Mouse (Mus musculus) heart, embryonic 16.5 days (tissue): ENCODE results near the gene Tigd3. TPM values are rescaled to one million over a fixed set of nuclear protein-coding genes. Genes with fewer than 3 reads are reported as not detected.

Experiments used
- ATAC-seq: fragments of 200-750 bp; cut with Nextera tagmentation; replicated peaks from 2 replicates; pipeline ENCODE4 v1.8.0; 2017; ENCODE audit warnings: moderate number of reproducible peaks; ENCODE audit not compliant: insufficient read depth, low FRiP score; ENCODE audit errors: extremely low read depth
- H3K27ac ChIP-seq: fragments of 300-500 bp; sonication (generic); 2 replicates; pipeline ENCODE4 v1.5.1; 2014; ENCODE audit warnings: mild to moderate bottlenecking, low read length, control low read depth, moderate library complexity
- H3K27me3 ChIP-seq: fragments of 300-500 bp; sonication (generic); 2 replicates; pipeline ENCODE4 v1.6.1; 2014; ENCODE audit warnings: low read length, mixed read lengths; ENCODE audit not compliant: control insufficient read depth, insufficient read depth
- H3K36me3 ChIP-seq: fragments of 300-500 bp; sonication (generic); 2 replicates; pipeline ENCODE4 v1.6.1; 2014; ENCODE audit not compliant: control insufficient read depth, insufficient read depth
- H3K4me1 ChIP-seq: fragments of 300-500 bp; sonication (generic); 2 replicates; pipeline ENCODE4 v1.6.1; 2014; ENCODE audit warnings: low read length, mixed read lengths; ENCODE audit not compliant: control insufficient read depth, insufficient read depth
- H3K4me2 ChIP-seq: fragments of 300-500 bp; sonication (generic); 2 replicates; pipeline ENCODE4 v1.6.1; 2014; ENCODE audit warnings: low read depth, mild to moderate bottlenecking, control low read depth, low read length
- H3K4me3 ChIP-seq: fragments of 300-500 bp; sonication (generic); 2 replicates; pipeline ENCODE4 v1.5.1; 2014; ENCODE audit warnings: mild to moderate bottlenecking, control low read depth, low read length
- H3K9ac ChIP-seq: fragments of 300-500 bp; sonication (generic); 2 replicates; pipeline ENCODE4 v1.6.1; 2014; ENCODE audit warnings: low read length, control low read depth
- H3K9me3 ChIP-seq: fragments of 300-500 bp; sonication (generic); replicated peaks from 2 replicates; pipeline ENCODE4 v1.6.1; 2016; ENCODE audit warnings: low read length; ENCODE audit not compliant: control insufficient read depth
- WGBS: fragments of 180-500 bp; shearing (Covaris S2); extraction: QIAGEN DNeasy Blood & Tissue Kit; methylation state at CpG from one replicate; pipeline ENCODE4 v1.1.7; 2014; 5-methylcytosine and 5-hydroxymethylcytosine counted together
- polyA plus RNA-seq: library from polyadenylated mRNA; unstranded; fragments of >200 nt; fragmentation: Nextera tagmentation; extraction: Ambion mirVana; gene quantifications from 2 replicates; pipeline ENCODE4 v1.2.1, GENCODE M21; 2015

The Tigd3 gene
- polyA plus RNA-seq, 1 experiment from 2014 or later: 1.5 TPM

- Histone ChIP-seq H3K36me3 (peaks cover 2% of the 10 kb centered on the region; the same call in 1 of the 2 replicates), H3K27me3 (no peaks in the 10 kb centered on the region), H3K9ac (peak overlapping the region; percentile 77), H3K4me2 (peak overlapping the region; percentile 78), H3K27ac (peak overlapping the region; percentile 100), H3K4me3 (peak overlapping the region; percentile 18), H3K4me1 (peaks cover 71% of the 10 kb centered on the region), H3K9me3 (no peaks in the 10 kb centered on the region)
- ATAC-seq: no peak
- 32% methylated on average over 13 of the region's 13 CpGs for WGBS
These were observed 44.9 kb downstream of the Tigd3 start for GRCm38 (mm10) chr19:5848826-5849672.

DNA sequence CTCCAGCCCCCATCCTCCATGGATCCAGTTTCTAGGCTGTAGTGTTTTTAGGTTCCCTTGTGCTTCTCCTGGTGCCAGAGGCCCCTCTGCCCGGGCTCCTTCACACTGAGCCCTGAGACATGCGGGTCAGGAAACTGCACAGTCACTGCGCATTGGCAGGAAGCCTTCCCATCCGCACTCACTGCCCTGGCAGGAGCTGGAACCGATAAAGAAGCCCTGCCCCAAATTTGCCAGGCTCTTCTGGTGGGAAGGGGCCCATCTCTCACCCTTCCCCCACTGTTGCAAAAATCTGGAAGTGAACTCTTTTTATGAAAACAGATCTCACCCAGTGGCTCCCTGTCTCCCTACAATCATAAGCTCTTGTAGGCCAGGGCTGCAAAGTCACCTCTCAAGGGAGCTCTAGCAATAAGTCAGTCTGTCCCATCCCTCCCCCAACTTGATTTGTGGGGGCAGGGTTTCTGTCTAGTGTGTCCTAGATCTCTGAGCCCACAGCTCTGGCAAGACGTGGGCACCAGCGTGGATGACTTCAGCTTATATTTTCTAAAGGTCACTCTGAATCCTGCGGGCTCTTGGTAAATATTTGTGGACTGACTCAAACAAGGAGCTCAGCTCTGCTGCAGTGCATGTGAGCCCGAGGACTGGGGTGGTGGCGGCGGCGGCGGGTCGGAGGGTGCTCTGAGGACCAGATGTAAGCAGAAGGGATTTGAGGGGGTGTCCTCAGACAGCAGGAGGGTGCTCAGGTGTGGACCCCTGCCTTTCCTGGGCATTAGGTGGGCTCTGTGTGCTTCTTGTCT, 45.7 kb downstream of the Tigd3 start:
- H3K9me3 ChIP-seq: no peaks in the 10 kb centered on the region
- peaks cover 2% of the 10 kb centered on the region; the same call in 1 of the 2 replicates for H3K36me3 ChIP-seq
- H3K27ac ChIP-seq: peak overlapping the region; percentile 100
- H3K4me2 ChIP-seq: peak overlapping the region; percentile 78
- ATAC-seq: no peak
- no peaks in the 10 kb centered on the region for H3K27me3 ChIP-seq
- peak overlapping the region; percentile 77 for H3K9ac ChIP-seq
- H3K4me3 ChIP-seq: peak overlapping the region; percentile 18
- 25% methylated on average over 14 of the region's 14 CpGs for WGBS
- H3K4me1 ChIP-seq: peaks cover 77% of the 10 kb centered on the region

GRCm38 (mm10) chr19:5847306-5847796, 46.6 kb downstream of the Tigd3 start:
- H3K9ac ChIP-seq: peak overlapping the region; percentile 77
- peak overlapping the region; percentile 78 for H3K4me2 ChIP-seq
- no peaks in the 10 kb centered on the region for H3K9me3 ChIP-seq
- peaks cover 79% of the 10 kb centered on the region for H3K4me1 ChIP-seq
- ATAC-seq: no peak
- peak overlapping the region; percentile 100 for H3K27ac ChIP-seq
- peak overlapping the region; percentile 48 for H3K4me3 ChIP-seq
- no peaks in the 10 kb centered on the region for H3K27me3 ChIP-seq
- H3K36me3 ChIP-seq: no peaks in the 10 kb centered on the region
- 50% methylated on average over 4 of the region's 4 CpGs for WGBS

DNA sequence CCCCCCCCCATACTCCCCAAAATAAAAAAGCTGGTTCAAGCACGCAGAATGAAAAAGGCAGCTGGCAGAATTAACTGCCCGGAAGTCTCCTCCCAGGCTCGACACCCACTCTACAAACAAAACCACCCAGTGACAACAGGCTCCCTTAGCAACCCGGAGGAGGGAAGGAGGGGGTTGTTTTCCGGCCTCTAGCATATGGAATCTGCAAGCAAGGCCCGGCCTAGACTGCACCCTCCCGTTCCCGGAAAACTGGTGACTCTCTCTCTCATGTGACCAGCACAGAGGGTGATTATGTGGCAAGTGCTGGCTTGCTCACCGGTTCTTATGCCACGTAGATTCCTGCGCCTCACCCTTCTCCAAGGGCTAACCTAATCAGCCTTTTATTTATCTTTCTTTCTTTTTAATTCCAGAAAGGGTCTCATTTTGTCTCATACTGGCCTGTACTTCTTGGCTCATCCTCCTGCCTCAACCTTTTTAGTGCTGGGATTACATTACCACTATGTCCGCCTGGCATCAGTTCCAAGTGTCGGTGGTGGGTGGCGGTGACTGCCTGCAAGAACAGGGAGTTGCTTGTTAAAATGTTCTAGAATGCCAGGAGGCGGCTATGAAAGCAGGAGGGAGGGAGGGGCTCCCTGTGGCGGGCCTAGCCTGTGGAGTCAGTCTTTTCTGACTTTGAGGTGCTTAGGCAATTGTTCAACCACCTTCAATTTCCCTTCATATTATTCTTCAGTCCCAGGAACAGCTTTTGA, 47.2 kb downstream of the Tigd3 start:
- peak; percentile 71 for ATAC-seq
- Histone ChIP-seq H3K9me3 (no peaks in the 10 kb centered on the region), H3K9ac (peak overlapping the region; percentile 77), H3K36me3 (no peaks in the 10 kb centered on the region), H3K4me2 (peak overlapping the region; percentile 78), H3K27ac (peak overlapping the region; percentile 100), H3K4me3 (peak overlapping the region; percentile 48), H3K27me3 (no peaks in the 10 kb centered on the region), H3K4me1 (peaks cover 78% of the 10 kb centered on the region)
- 3% methylated on average over 16 of the region's 16 CpGs for WGBS

DNA sequence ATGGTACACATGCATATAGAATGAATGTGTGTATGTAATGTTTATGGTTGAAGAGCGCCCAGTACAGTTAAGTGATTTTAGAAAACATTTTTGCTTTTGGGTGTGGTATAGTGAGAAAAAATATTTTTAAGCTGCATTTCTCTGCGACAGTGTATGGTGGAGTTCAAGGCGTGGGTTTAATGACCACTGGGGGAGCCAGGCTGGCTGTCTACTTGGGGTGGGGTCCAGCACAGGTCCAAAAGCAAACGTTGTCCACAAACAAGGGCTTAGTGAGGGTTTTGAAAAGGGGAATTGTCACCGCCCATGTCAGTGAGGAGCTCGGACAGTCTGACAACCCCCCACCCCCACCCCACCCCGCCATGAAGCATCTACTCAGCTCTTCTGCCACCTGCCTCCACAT, 47.8 kb downstream of the Tigd3 start:
- H3K36me3 ChIP-seq: no peaks in the 10 kb centered on the region
- H3K9me3 ChIP-seq: no peaks in the 10 kb centered on the region
- peaks cover 77% of the 10 kb centered on the region for H3K4me1 ChIP-seq
- H3K4me3 ChIP-seq: peak overlapping the region; percentile 48
- H3K9ac ChIP-seq: peak overlapping the region; percentile 77
- 2% methylated on average over 7 of the region's 7 CpGs for WGBS
- H3K27ac ChIP-seq: peak overlapping the region; percentile 100
- H3K27me3 ChIP-seq: no peaks in the 10 kb centered on the region
- peak overlapping the region; percentile 78 for H3K4me2 ChIP-seq
- peak; percentile 15; the same call in 1 of the 2 replicates for ATAC-seq

- H3K4me1 ChIP-seq: peaks cover 81% of the 10 kb centered on the region
- H3K36me3 ChIP-seq: no peaks in the 10 kb centered on the region
- H3K9me3 ChIP-seq: no peaks in the 10 kb centered on the region
- peak overlapping the region; percentile 100 for H3K27ac ChIP-seq
- peak overlapping the region; percentile 78 for H3K4me2 ChIP-seq
- ATAC-seq: peak; percentile 64
- 4% methylated on average over 45 of the region's 45 CpGs for WGBS
- H3K9ac ChIP-seq: peak overlapping the region; percentile 77
- H3K4me3 ChIP-seq: peak overlapping the region; percentile 49
- no peaks in the 10 kb centered on the region for H3K27me3 ChIP-seq
These were observed 48.4 kb downstream of the Tigd3 start for GRCm38 (mm10) chr19:5845319-5846135.

DNA sequence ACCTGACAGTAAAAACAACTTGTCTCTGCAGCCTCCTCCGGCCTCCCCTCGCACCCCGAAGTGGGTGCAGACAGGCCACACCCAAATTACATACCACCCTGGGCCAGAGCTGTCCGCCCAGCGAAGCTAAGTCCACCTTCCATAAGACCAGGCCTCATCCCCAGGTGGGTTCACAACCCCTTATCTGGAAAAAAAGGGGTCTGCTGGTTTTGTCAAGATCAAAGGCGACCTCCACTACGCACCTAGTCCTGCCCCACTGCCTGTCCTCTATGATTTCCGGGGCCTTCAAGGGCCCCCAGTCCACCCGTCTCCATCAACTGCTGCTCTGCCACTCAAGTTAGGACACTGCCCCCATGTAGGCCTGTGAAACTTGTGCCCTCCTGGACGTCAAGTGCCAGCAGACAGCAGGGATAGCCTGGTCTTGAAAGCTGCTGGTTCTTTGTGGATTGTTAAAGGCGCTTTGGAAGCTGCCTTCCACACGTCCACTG, 49.1 kb downstream of the Tigd3 start:
- no peaks in the 10 kb centered on the region for H3K36me3 ChIP-seq
- ATAC-seq: no peak
- H3K27ac ChIP-seq: peak overlapping the region; percentile 100
- H3K27me3 ChIP-seq: no peaks in the 10 kb centered on the region
- H3K4me1 ChIP-seq: peaks cover 82% of the 10 kb centered on the region
- peak overlapping the region; percentile 76 for H3K9ac ChIP-seq
- peak overlapping the region; percentile 71 for H3K4me2 ChIP-seq
- no peaks in the 10 kb centered on the region for H3K9me3 ChIP-seq
- 50% methylated on average over 12 of the region's 12 CpGs for WGBS
- peak overlapping the region; percentile 49 for H3K4me3 ChIP-seq
